Mouse (Mus musculus) liver, postnatal 0 days (tissue): ENCODE data around the gene Spag9.

Experiments
- CTCF ChIP-seq: sonication (generic); IDR thresholded peaks from 2 replicates; pipeline ENCODE4 v1.5.1; 2016; ENCODE audit warnings: antibody characterized with exemption, low read depth
- EP300 ChIP-seq: IDR thresholded peaks from 2 replicates; pipeline ENCODE4 v1.6.1; 2016; ENCODE audit warnings: antibody characterized with exemption, low read depth, mild to moderate bottlenecking

DNA sequence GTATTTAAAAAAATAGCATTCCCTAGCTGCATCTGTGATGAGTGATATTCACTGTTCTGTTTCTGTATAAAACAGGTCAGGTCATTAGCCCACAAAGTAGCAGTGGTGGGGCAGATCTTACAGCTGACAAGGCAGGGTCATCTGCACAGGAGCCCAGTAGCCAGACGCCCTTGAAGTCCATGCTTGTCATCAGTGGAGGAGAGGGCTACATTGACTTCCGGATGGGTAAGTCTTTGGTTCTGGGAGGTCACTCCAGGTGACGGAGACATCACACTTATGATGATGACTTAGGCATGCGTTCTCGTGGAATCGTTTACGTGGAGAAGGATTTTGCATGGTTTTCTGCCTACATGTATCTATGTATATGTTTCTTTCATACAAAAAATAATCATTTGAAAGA lies 120.8 kb downstream of the Spag9 start:
- no peak for TF ChIP-seq CTCF
- TF ChIP-seq EP300, result no peak
